Mouse (Mus musculus): ENCODE measurements around the gene Abcb9. TPM values are rescaled to one million over a fixed set of nuclear protein-coding genes. Genes with fewer than 3 reads are reported as not detected.

The Abcb9 gene
- polyA plus RNA-seq, 1 experiment from 2014 or later, result 1.6 TPM

DNA sequence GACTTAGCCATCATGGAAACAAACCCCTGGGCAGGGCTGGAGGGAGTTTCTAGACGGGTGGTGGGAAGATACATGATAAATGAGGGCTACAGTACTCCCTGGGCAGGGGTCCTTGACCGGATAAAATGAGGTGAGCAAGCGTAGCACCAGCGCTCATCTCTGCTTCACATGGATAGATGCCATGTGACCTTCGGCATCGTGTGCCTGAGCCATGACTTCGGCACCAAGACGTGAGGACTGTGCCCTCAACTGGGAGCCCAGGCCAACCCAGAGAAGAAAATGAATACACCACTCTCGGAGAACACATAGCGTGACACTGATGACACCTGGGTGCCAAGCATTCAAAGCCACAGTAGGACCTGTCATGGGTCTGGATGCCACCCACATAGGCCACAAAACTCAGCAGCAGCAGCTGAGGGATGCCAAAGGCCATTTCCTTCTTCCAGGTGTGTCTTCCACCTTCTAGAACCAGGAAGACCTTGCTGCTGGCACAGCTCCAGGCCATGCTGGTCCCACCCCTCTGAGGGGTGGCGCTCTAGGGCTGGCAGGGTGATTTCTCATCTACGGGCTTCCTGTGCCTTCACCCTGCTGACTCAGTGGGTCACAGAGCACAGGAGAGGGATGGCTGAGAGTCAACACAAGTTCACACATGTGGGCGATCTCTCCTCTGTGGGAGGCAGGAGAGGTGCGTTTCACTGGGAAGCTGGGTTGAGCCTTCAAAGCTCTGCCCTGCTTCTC, 11.6 kb downstream of the Abcb9 start:
- H3K4me3 ChIP-seq (ENCODE audit: inconsistent target), result no peak overlapping the region
- 82% methylated on average over 14 of the region's 14 CpGs for WGBS (ENCODE audit: missing documents)
- H3K36me3 ChIP-seq (ENCODE audit: inconsistent target), result no peaks in the 10 kb centered on the region

DNA sequence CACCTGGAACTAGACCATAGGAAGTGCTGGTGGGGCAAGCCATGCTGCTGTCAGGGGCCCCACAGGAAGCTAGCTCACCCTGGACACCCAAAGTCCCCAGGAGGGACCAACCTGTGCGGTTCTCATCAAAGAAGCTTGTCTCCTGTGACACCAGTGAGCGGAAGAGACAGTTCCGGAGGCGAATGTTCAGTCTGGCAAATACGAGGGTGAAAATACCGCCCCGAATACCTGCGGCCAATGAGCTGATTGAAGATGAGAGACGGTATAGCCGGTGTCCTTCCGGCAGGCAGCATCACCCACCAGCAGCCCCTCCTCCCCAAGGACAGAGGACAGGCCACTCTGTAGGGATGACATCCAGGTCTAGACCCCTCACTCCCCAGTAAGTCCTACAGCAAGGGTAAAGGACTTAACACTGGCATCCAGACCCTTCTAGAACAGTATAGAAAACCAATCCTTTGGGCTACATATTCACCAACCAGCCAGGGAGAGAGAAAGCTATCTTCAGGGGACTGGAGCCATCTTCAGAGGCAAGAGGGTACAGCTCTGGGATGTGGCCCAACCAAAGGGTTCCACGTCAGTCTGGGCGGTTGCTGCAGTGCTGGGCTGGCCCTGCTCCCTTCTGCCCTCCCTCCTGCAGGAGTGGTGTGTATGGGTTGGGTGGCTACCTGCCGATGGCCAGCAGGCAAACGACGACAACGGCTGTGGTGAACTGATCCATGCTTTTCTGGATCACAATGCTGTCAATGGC, 12.5 kb downstream of the Abcb9 start:
- H3K27ac ChIP-seq, result no peak overlapping the region
- 94% methylated on average over 17 of the region's 17 CpGs for WGBS (ENCODE audit: missing documents)

More for the DNA sequence above, 11.6 kb downstream of the Abcb9 start:
- H3K27ac ChIP-seq, result no peak overlapping the region
- no peaks in the 10 kb centered on the region for H3K79me2 ChIP-seq (ENCODE audit: inconsistent target)

GRCm38 (mm10) chr5:124082447-124082846, 13.2 kb downstream of the Abcb9 start:
- Histone ChIP-seq H3K79me2 (ENCODE audit: inconsistent target) (no peaks in the 10 kb centered on the region), H3K4me3 (ENCODE audit: inconsistent target) (no peak overlapping the region), H3K27ac (no peak overlapping the region), H3K36me3 (ENCODE audit: inconsistent target) (no peaks in the 10 kb centered on the region)
- 95% methylated on average over 10 of the region's 10 CpGs for WGBS (ENCODE audit: missing documents)

More for the DNA sequence above, 12.5 kb downstream of the Abcb9 start:
- Histone ChIP-seq H3K79me2 (ENCODE audit: inconsistent target) (no peaks in the 10 kb centered on the region), H3K36me3 (ENCODE audit: inconsistent target) (no peaks in the 10 kb centered on the region), H3K4me3 (ENCODE audit: inconsistent target) (no peak overlapping the region)

GRCm38 (mm10) chr5:124079880-124080279, 15.7 kb downstream of the Abcb9 start:
- WGBS (ENCODE audit: missing documents), result 72% methylated on average over 17 of the region's 17 CpGs
- Histone ChIP-seq H3K79me2 (ENCODE audit: inconsistent target) (no peaks in the 10 kb centered on the region), H3K4me3 (ENCODE audit: inconsistent target) (no peak overlapping the region), H3K36me3 (ENCODE audit: inconsistent target) (no peaks in the 10 kb centered on the region), H3K27ac (no peak overlapping the region)

- WGBS (ENCODE audit: missing documents), result 62% methylated on average over 8 of the region's 9 CpGs
- H3K79me2 ChIP-seq (ENCODE audit: inconsistent target), result no peaks in the 10 kb centered on the region
- no peak overlapping the region for H3K27ac ChIP-seq
- no peak overlapping the region for H3K4me3 ChIP-seq (ENCODE audit: inconsistent target)
- H3K36me3 ChIP-seq (ENCODE audit: inconsistent target), result no peaks in the 10 kb centered on the region
Measured at GRCm38 (mm10) chr5:124078794-124079416, 16.7 kb downstream of the Abcb9 start.

GRCm38 (mm10) chr5:124077856-124078460, 17.6 kb downstream of the Abcb9 start:
- H3K27ac ChIP-seq, result no peak overlapping the region
- no peaks in the 10 kb centered on the region for H3K36me3 ChIP-seq (ENCODE audit: inconsistent target)
- H3K79me2 ChIP-seq (ENCODE audit: inconsistent target), result no peaks in the 10 kb centered on the region
- 80% methylated on average over 6 of the region's 6 CpGs for WGBS (ENCODE audit: missing documents)
- H3K4me3 ChIP-seq (ENCODE audit: inconsistent target), result no peak overlapping the region

GRCm38 (mm10) chr5:124077241-124077640, 18.4 kb downstream of the Abcb9 start:
- no peak overlapping the region for H3K4me3 ChIP-seq (ENCODE audit: inconsistent target)
- H3K79me2 ChIP-seq (ENCODE audit: inconsistent target), result no peaks in the 10 kb centered on the region
- 64% methylated on average over 13 of the region's 13 CpGs for WGBS (ENCODE audit: missing documents)
- H3K27ac ChIP-seq, result no peak overlapping the region
- no peaks in the 10 kb centered on the region for H3K36me3 ChIP-seq (ENCODE audit: inconsistent target)

DNA sequence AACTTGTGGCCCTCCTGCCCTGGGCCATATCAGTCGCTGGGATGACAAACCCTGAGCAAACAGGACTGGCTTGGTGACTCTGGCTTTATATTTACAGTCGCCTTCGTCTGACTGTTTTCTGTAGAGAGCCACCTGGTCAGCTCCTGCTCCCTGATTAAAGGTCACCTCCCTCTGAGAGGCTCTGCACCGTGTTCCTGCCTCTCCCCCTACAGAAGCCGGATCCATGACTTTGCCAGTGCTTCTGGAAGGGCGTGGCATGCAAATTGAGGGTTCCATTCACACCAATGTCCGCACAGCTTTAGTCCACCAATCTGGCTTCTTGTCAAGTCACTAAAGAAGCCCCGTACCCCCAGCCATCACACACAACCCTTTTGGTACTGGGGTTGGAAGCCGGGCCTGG, 19.0 kb downstream of the Abcb9 start:
- WGBS (ENCODE audit: missing documents), result 93% methylated on average over 9 of the region's 9 CpGs
- no peak overlapping the region for H3K4me3 ChIP-seq (ENCODE audit: inconsistent target)
- H3K79me2 ChIP-seq (ENCODE audit: inconsistent target), result no peaks in the 10 kb centered on the region
- H3K36me3 ChIP-seq (ENCODE audit: inconsistent target), result no peaks in the 10 kb centered on the region
- H3K27ac ChIP-seq, result no peak overlapping the region; the same call in 1 of the 2 replicates

DNA sequence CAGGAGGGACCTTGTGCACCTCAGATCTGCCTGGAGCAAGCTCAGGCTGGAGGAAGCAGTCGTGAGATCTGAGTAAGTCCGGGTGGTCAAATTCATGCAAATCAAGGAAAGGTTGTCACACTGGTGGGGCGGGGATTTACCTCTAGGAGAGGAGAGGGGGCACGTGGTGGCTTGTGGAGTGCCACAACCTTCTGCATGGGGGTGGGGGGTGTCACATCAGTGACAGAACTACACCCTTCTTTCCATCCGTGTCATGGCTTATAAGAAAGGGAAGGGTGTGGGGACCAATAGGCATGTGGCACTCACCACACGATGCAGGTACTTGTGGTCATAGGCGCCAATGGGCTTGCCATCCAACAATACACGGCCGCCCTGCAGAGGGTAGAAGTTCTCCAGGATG, 19.9 kb downstream of the Abcb9 start:
- Histone ChIP-seq H3K4me3 (ENCODE audit: inconsistent target) (no peak overlapping the region), H3K79me2 (ENCODE audit: inconsistent target) (no peaks in the 10 kb centered on the region), H3K36me3 (ENCODE audit: inconsistent target) (no peaks in the 10 kb centered on the region), H3K27ac (peak overlapping the region; percentile 58)
- 42% methylated on average over 9 of the region's 9 CpGs for WGBS (ENCODE audit: missing documents)

DNA sequence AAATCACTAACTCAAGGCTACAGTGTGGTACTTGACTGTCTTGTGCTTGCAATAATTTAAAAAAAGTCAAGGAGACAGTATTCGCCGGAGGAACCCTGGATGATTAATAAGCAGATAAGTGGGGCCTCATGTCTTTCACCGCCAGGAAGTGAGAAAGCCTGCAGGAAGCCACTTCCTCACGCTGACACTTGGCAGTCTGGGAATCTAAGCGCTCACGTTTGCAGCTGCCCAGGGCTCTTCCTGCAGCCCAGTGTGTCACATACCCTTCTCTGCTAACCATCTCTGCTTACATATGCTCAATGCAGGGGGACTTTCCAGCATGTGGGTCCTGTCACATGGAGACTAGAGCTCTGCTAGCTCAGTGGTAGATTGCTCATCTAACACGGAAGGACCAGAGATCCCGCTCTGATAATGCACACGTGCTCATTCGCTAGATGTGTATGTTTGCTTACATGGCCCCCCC, 20.7 kb downstream of the Abcb9 start:
- peak overlapping the region; percentile 58 for H3K27ac ChIP-seq
- no peaks in the 10 kb centered on the region for H3K36me3 ChIP-seq (ENCODE audit: inconsistent target)
- H3K79me2 ChIP-seq (ENCODE audit: inconsistent target), result no peaks in the 10 kb centered on the region
- H3K4me3 ChIP-seq (ENCODE audit: inconsistent target), result no peak overlapping the region
- WGBS (ENCODE audit: missing documents), result 2% methylated on average over 10 of the region's 10 CpGs

DNA sequence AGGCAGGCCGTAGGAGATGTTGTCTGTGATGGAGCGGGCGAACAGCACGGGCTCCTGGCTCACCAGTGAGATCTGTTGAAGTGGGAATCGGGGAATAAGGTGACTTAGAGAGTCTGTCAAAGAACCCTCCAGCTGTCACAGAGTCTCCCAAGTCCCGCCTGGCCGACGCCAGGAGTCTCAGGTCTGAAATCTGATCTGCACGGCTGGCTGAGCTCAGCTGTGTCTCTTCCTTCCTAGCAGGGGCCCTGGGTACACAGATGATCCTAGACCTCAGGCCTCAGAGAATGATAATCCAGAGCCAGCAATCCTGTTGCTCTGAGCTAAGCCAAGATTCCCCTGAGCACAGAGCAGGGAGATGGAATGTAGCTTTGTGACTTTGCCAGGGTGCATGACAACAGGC, 21.9 kb downstream of the Abcb9 start:
- Histone ChIP-seq H3K36me3 (ENCODE audit: inconsistent target) (no peaks in the 10 kb centered on the region), H3K4me3 (ENCODE audit: inconsistent target) (no peak overlapping the region), H3K27ac (no peak overlapping the region), H3K79me2 (ENCODE audit: inconsistent target) (no peaks in the 10 kb centered on the region)
- WGBS (ENCODE audit: missing documents), result 94% methylated on average over 8 of the region's 9 CpGs

GRCm38 (mm10) chr5:124069657-124070056, 25.9 kb downstream of the Abcb9 start:
- Histone ChIP-seq H3K4me3 (ENCODE audit: inconsistent target) (no peak overlapping the region), H3K27ac (no peak overlapping the region), H3K36me3 (ENCODE audit: inconsistent target) (no peaks in the 10 kb centered on the region), H3K79me2 (ENCODE audit: inconsistent target) (no peaks in the 10 kb centered on the region)
- 90% methylated on average over 3 of the region's 3 CpGs for WGBS (ENCODE audit: missing documents)

GRCm38 (mm10) chr5:124062037-124062824, 33.4 kb downstream of the Abcb9 start:
- no peak overlapping the region for H3K4me3 ChIP-seq (ENCODE audit: inconsistent target)
- H3K79me2 ChIP-seq (ENCODE audit: inconsistent target), result no peaks in the 10 kb centered on the region
- H3K36me3 ChIP-seq (ENCODE audit: inconsistent target), result no peaks in the 10 kb centered on the region
- H3K27ac ChIP-seq, result no peak overlapping the region
- 91% methylated on average over 11 of the region's 12 CpGs for WGBS (ENCODE audit: missing documents)

DNA sequence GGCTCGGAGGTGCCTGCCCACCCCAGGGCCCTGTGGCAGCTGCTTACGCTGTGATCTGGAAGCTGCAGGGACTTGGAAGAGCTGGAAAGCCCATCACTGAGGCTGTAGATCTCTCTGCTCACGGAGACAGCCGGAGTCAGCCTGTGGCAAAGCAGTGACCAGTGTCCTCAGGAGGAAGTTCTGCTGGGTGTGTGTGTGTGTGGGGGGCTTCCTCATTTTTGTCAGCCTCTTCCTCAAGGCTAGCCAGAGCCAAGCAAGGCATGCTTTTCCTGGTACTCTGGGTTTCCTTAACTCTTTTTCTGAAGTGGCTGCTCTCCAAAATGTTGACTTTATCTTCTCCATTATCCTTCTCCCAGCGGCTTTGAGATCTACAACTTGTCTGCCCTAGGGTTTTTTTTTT, 35.9 kb downstream of the Abcb9 start:
- Histone ChIP-seq H3K27ac (peak overlapping the region; percentile 87), H3K36me3 (ENCODE audit: inconsistent target) (no peaks in the 10 kb centered on the region), H3K4me3 (ENCODE audit: inconsistent target) (peak overlapping the region; percentile 29), H3K79me2 (ENCODE audit: inconsistent target) (no peaks in the 10 kb centered on the region)
- 9% methylated on average over 5 of the region's 5 CpGs for WGBS (ENCODE audit: missing documents)

Measured in macrophage (primary cell).